Mouse (Mus musculus): ENCODE data around the gene Mief2.

Gene Mief2

DNA sequence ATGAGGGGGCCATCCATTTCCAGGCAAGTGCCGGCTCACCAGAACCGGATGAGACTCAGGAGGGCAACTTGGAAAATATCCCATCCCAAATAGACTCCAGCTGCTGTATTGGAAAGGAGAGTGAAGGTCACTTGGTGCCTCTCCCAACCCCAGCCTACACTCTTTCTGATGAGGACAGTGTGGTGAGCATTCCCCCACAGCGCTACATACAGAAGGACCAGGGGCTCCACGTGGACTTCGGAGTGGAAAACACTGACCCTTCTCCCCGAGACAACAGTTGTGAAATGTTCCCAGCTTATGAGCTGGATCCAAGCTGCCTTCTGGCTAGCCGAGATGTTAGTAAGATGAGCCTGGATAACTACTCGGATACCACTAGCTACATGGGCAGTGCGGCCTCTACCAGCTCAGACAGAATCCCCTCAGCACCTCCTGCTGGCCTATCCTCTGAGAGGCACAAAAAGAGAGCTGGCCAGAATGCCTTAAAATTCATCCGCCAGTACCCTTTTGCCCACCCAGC lies 51.5 kb downstream of the Mief2 start:
- no peak for DNase-seq
